Comparison of ENCODE assay signal across 13 mouse cellular contexts in genomic region chr3:117122211-117122610, GRCm38 (mm10).
"Had no signal": no experiment of that assay in that cellular context is flagged by ENCODE, and none has a peak within 500 bp of the region (broad histone marks: within the 10 kb centered on the region; RNA-seq: fewer than 3 reads in every experiment).

No protein-coding gene starts in this region.

- H3K4me2 ChIP-seq: limb, embryonic 13.5 days; midbrain, embryonic 12.5 days; neural tube, embryonic 13.5 days had no signal

- H3K9me3 ChIP-seq: limb, embryonic 13.5 days; midbrain, embryonic 12.5 days had no signal

- H3K27ac ChIP-seq: layer of hippocampus, adult 2 months; limb, embryonic 13.5 days; liver, embryonic 14.5 days; midbrain, embryonic 12.5 days; neural tube, embryonic 13.5 days; stomach, postnatal 0 days had no signal

- DNase-seq: kidney, adult 8-10 months; kidney, postnatal 4 days; lung, adult 18-20 months; thymus, adult 18-20 months; thymus, postnatal 14 days had no signal

- H3K9ac ChIP-seq: limb, embryonic 13.5 days; liver, embryonic 14.5 days; midbrain, embryonic 12.5 days; neural tube, embryonic 13.5 days had no signal

- H3K36me3 ChIP-seq: limb, embryonic 13.5 days; midbrain, embryonic 12.5 days; neural tube, embryonic 13.5 days had no signal

- H3K27me3 ChIP-seq: limb, embryonic 13.5 days; midbrain, embryonic 12.5 days; neural tube, embryonic 13.5 days had no signal

- ATAC-seq: intestine, postnatal 0 days; midbrain, embryonic 16.5 days had no signal

- H3K4me1 ChIP-seq: limb, embryonic 13.5 days; midbrain, embryonic 12.5 days; neural tube, embryonic 13.5 days had no signal

- H3K4me3 ChIP-seq: layer of hippocampus, adult 2 months; limb, embryonic 13.5 days; midbrain, embryonic 12.5 days; neural tube, embryonic 13.5 days had no signal
